Mouse (Mus musculus): ENCODE data around the gene Gabrr2.
A peak's percentile ranks its signal among the peaks of the same experiment; 100 is the strongest.
"Not testable (repeated sequence)": the region's sequence is repeated elsewhere in the genome, so short reads cannot be mapped to it uniquely, and the experiment has no call there.

The Gabrr2 gene

GRCm38 (mm10) chr4:33070326-33070725, 7.5 kb downstream of the Gabrr2 start:
- DNase-seq (ENCODE audit: low read depth): no peak

GRCm38 (mm10) chr4:33071337-33071736, 8.5 kb downstream of the Gabrr2 start:
- DNase-seq (ENCODE audit: low read depth): no peak

GRCm38 (mm10) chr4:33072526-33073161, 9.8 kb downstream of the Gabrr2 start:
- DNase-seq (ENCODE audit: low read depth): no peak

- no peak for DNase-seq (ENCODE audit: low read depth)
Measured at GRCm38 (mm10) chr4:33074406-33074805, 11.6 kb downstream of the Gabrr2 start.

GRCm38 (mm10) chr4:33074851-33075250, 12.1 kb downstream of the Gabrr2 start:
- no peak for DNase-seq (ENCODE audit: low read depth)

GRCm38 (mm10) chr4:33075776-33076524, 13.2 kb downstream of the Gabrr2 start:
- no peak for DNase-seq (ENCODE audit: low read depth)

- DNase-seq (ENCODE audit: low read depth): no peak
Measured at GRCm38 (mm10) chr4:33077161-33077560, 14.4 kb downstream of the Gabrr2 start.

GRCm38 (mm10) chr4:33077724-33078123, 14.9 kb downstream of the Gabrr2 start:
- DNase-seq (ENCODE audit: low read depth): no peak

GRCm38 (mm10) chr4:33078492-33078891, 15.7 kb downstream of the Gabrr2 start:
- no peak for DNase-seq (ENCODE audit: low read depth)

- no peak for DNase-seq (ENCODE audit: low read depth)
Measured at GRCm38 (mm10) chr4:33099118-33099694, 36.4 kb downstream of the Gabrr2 start.

- no peak for DNase-seq (ENCODE audit: low read depth)
Measured at GRCm38 (mm10) chr4:33109720-33110458, 47.1 kb downstream of the Gabrr2 start.

- DNase-seq (ENCODE audit: low read depth): no peak
Measured at GRCm38 (mm10) chr4:33110845-33111244, 48.0 kb downstream of the Gabrr2 start.

GRCm38 (mm10) chr4:33111358-33111757, 48.6 kb downstream of the Gabrr2 start:
- no peak for DNase-seq (ENCODE audit: low read depth)

GRCm38 (mm10) chr4:33112866-33113265, 50.1 kb downstream of the Gabrr2 start:
- DNase-seq (ENCODE audit: low read depth): not testable (repeated sequence)

- peak; percentile 50 for DNase-seq (ENCODE audit: low read depth)
Measured at GRCm38 (mm10) chr4:33119118-33119517, 56.3 kb downstream of the Gabrr2 start.

GRCm38 (mm10) chr4:33124493-33124892, 61.7 kb downstream of the Gabrr2 start:
- DNase-seq (ENCODE audit: low read depth): peak; percentile 8

GRCm38 (mm10) chr4:33125409-33126084, 62.7 kb downstream of the Gabrr2 start:
- DNase-seq (ENCODE audit: low read depth): no peak

GRCm38 (mm10) chr4:33132221-33132620, 69.4 kb downstream of the Gabrr2 start, which contains the start of gene Gabrr1:
TSS of gene Gabrr1 (plus strand) at chr4:33132521.
- no peak for DNase-seq (ENCODE audit: low read depth)

Data from fibroblast of lung, adult 2 months (primary cell).